Mouse (Mus musculus) CH12.LX (cell line): ENCODE results near the gene Foxp1.

Source experiments
- CTCF ChIP-seq, 2 experiments: IDR thresholded peaks in 1 of 2; conservative IDR thresholded peaks in 1 of 2; 2 replicates each; pipeline ENCODE4 v1.5.1; 2011 to 2012; ENCODE audit warnings: low read depth in 2 of 2, low read length in 2 of 2, improper control_type of control experiment in 1 of 2, inconsistent platforms in 1 of 2, mild to moderate bottlenecking in 1 of 2, moderate library complexity in 1 of 2
- ETS1 ChIP-seq: conservative IDR thresholded peaks from 2 replicates; pipeline ENCODE4 v1.6.1; 2012; ENCODE audit warnings: low read depth, mild to moderate bottlenecking, inconsistent platforms, low read length, improper control_type of control experiment, moderate library complexity
- MAX ChIP-seq: IDR thresholded peaks from 2 replicates; pipeline ENCODE4 v1.6.1; 2011; ENCODE audit warnings: low read length, improper control_type of control experiment
- MEF2A ChIP-seq: IDR thresholded peaks from 2 replicates; pipeline ENCODE4 v1.6.1; 2014; ENCODE audit warnings: low read depth, mild to moderate bottlenecking, inconsistent platforms, low read length, improper control_type of control experiment, borderline replicate concordance
- NELFE ChIP-seq: IDR thresholded peaks from 2 replicates; pipeline ENCODE4 v1.6.1; 2011; ENCODE audit warnings: low read depth, low read length, improper control_type of control experiment
- PAX5 ChIP-seq: IDR thresholded peaks from 2 replicates; pipeline ENCODE4 v1.6.1; 2012; ENCODE audit warnings: low read length, inconsistent platforms, mixed read lengths
- POLR2A ChIP-seq: IDR thresholded peaks from 2 replicates; pipeline ENCODE4 v1.6.1; 2011; ENCODE audit warnings: low read depth, mild to moderate bottlenecking, improper control_type of control experiment, low read length
- RCOR1 ChIP-seq: conservative IDR thresholded peaks from 2 replicates; pipeline ENCODE4 v1.6.1; 2012; ENCODE audit warnings: low read depth, mild to moderate bottlenecking, inconsistent platforms, low read length, improper control_type of control experiment
- UBTF ChIP-seq: IDR thresholded peaks from 2 replicates; pipeline ENCODE4 v1.6.1; 2012; ENCODE audit warnings: low read depth, mild to moderate bottlenecking, inconsistent platforms, low read length, improper control_type of control experiment, moderate library complexity
- USF1 ChIP-seq: IDR thresholded peaks from 2 replicates; pipeline ENCODE4 v1.6.1; 2014; ENCODE audit warnings: low read depth, mild to moderate bottlenecking, inconsistent platforms, low read length, improper control_type of control experiment
- ZNF384 ChIP-seq: IDR thresholded peaks from 2 replicates; pipeline ENCODE4 v1.6.1; 2012; ENCODE audit warnings: low read depth, low read length, improper control_type of control experiment, inconsistent platforms

DNA sequence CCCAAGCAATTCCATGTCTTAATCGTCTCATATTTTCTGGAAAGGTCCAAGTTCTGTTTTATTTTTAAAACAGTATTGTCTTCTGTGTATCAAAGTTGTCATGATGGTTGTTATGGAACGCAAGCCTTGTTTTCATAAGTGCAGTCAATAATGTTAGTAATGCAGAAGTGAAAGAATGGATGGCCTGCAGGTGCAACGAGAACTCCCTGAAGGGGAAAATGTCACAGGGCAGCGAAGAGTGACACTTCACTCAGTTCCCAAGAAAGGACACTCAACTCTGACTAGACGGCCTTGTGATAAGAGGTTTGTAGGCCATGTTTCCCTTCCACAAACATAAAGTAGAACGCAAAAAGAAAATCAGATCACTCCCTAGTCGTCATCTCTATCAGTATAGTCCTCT lies 469.4 kb downstream of the Foxp1 start:
- TF ChIP-seq UBTF (no peak), RCOR1 (no peak), CTCF (conservative IDR thresholded peaks at IDR 0.05 in 1 of 2, IDR thresholded peaks at IDR 0.05 in 1 of 2; ENCODE audit: low read depth in 2 of 2, low read length in 2 of 2) (no peak), NELFE (no peak), MEF2A (peak; percentile 78), MAX (no peak), ZNF384 (no peak), PAX5 (no peak), USF1 (no peak), ETS1 (peak; percentile 84), POLR2A (peak; percentile 37; the same call in 1 of the 2 replicates)
